Mouse (Mus musculus): ENCODE data around the gene Mcf2. TPM values are rescaled to one million over a fixed set of nuclear protein-coding genes. Genes with fewer than 3 reads are reported as not detected.

The Mcf2 gene
- 0.08 TPM in 1 of 2 replicates, not detected in the other for polyA plus RNA-seq (2015; fragmentation: Nextera tagmentation; extraction: Ambion mirVana)

DNA sequence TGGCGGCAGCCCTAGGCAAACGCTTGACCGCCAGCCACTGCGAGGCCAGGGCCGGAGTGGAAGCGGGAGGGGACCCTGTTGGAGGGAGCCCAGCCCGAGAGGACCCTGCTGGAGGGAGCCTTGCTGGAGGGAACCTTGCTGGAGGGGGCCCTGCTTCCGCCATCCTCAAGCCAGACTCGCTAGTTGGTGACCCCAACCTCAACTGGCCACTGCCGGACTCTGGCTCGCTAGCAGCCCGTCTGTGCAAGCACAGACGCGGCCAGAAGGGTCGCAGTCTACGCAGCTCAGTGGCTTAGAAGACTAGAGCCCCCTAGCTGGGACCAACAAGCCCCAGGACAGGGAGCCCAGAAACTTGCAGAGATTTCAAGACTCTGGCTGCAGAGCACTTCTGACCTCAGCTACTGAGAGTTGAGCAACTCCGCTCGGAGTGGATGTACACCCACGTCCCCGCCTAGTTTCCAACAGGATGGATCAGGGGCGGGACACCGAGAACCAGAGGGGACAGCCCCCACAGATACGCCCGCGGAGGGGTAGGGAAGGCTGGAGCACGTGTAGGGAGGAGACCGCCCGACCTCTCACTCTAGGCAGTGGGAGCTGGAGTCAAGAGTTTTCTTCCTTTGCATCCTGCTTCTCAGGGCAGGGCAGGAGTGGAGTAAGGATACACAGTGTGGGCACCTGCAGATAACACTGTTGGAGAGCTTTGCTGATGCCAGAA, at the start of gene Mcf2:
Gene Mcf2, minus strand, starts transcription at position 346 of the 715 bp plus-strand sequence.
- Histone ChIP-seq H3K27me3 (replicated peaks; ENCODE audit: insufficient read depth, low read length) (no peaks in the 10 kb centered on the region), H3K9me3 (ENCODE audit: low read length) (no peaks in the 10 kb centered on the region), H3K4me1 (ENCODE audit: insufficient read depth, low read depth, low read length) (no peaks in the 10 kb centered on the region), H3K27ac (ENCODE audit: low read length) (no peak within 1 kb of the TSS), H3K9ac (replicated peaks; ENCODE audit: low read depth) (no peak within 1 kb of the TSS), H3K4me2 (replicated peaks; ENCODE audit: low read depth, low read length) (peak within 1 kb of the TSS; percentile 45), H3K4me3 (ENCODE audit: low read depth, low read length) (no peak within 1 kb of the TSS; the same call in 1 of the 2 replicates), H3K36me3 (ENCODE audit: insufficient read depth, low read length) (no peaks in the 10 kb centered on the region)
- ATAC-seq, result peak; percentile 28; the same call in 1 of the 2 replicates
- TF ChIP-seq CTCF (IDR thresholded peaks at IDR 0.05) (no peak), EP300 (IDR thresholded peaks at IDR 0.05) (no peak)
- DNase-seq (ENCODE audit: low spot score), result no peak
- whole genome bisulfite sequencing, result 13% methylated on average over 25 of the region's 28 CpGs

- 33% methylated on average over 1 of the region's 1 CpGs for WGBS
- H3K4me1 ChIP-seq (ENCODE audit: insufficient read depth, low read depth, low read length), result no peaks in the 10 kb centered on the region
Measured at GRCm38 (mm10) chrX:60187726-60188125, 8.8 kb upstream of the Mcf2 start.

DNA sequence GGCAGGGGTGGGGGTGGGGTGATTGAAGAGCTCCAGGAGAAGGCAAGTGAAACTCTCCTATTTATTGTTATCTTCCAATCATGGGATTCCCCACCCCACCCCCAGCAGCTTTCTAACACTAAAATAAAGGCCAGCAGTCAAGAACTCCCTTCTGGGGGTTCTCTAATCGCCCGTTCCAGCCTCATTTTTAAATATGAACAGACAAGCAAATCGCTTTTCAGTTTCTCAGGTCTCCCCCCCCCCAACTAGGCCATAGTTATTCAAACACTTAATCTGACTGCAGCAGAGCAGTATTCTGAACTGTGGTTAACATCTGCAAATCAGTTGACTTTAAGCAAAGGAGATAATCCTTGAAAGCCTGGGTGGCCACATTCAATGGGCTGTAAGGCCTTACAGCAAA, 3.7 kb upstream of the Mcf2 start:
- DNase-seq (ENCODE audit: low spot score) (no peak), ATAC-seq (no peak)
- no peak overlapping the region for H3K4me3 ChIP-seq (ENCODE audit: low read depth, low read length)
- TF ChIP-seq EP300 (IDR thresholded peaks at IDR 0.05) (no peak), CTCF (IDR thresholded peaks at IDR 0.05) (no peak)
- H3K9me3 ChIP-seq (ENCODE audit: low read length), result no peaks in the 10 kb centered on the region
- H3K36me3 ChIP-seq (ENCODE audit: insufficient read depth, low read length), result no peaks in the 10 kb centered on the region
- no peak overlapping the region for H3K27ac ChIP-seq (ENCODE audit: low read length)
- no peak overlapping the region for H3K9ac ChIP-seq (replicated peaks; ENCODE audit: low read depth)
- WGBS, result 47% methylated on average over 3 of the region's 3 CpGs
- H3K27me3 ChIP-seq (replicated peaks; ENCODE audit: insufficient read depth, low read length), result no peaks in the 10 kb centered on the region
- H3K4me2 ChIP-seq (replicated peaks; ENCODE audit: low read depth, low read length), result no peak overlapping the region
- H3K4me1 ChIP-seq (ENCODE audit: insufficient read depth, low read depth, low read length), result no peaks in the 10 kb centered on the region

More at GRCm38 (mm10) chrX:60187726-60188125, 8.8 kb upstream of the Mcf2 start:
- ATAC-seq (no peak), DNase-seq (ENCODE audit: low spot score) (no peak)
- H3K27ac ChIP-seq (ENCODE audit: low read length), result no peak overlapping the region
- no peaks in the 10 kb centered on the region for H3K36me3 ChIP-seq (ENCODE audit: insufficient read depth, low read length)
- H3K4me3 ChIP-seq (ENCODE audit: low read depth, low read length), result no peak overlapping the region
- no peak overlapping the region for H3K9ac ChIP-seq (replicated peaks; ENCODE audit: low read depth)
- no peaks in the 10 kb centered on the region for H3K9me3 ChIP-seq (ENCODE audit: low read length)
- TF ChIP-seq EP300 (IDR thresholded peaks at IDR 0.05), result no peak
- no peak for TF ChIP-seq CTCF (IDR thresholded peaks at IDR 0.05)
- H3K27me3 ChIP-seq (replicated peaks; ENCODE audit: insufficient read depth, low read length), result no peaks in the 10 kb centered on the region
- no peak overlapping the region for H3K4me2 ChIP-seq (replicated peaks; ENCODE audit: low read depth, low read length)

DNA sequence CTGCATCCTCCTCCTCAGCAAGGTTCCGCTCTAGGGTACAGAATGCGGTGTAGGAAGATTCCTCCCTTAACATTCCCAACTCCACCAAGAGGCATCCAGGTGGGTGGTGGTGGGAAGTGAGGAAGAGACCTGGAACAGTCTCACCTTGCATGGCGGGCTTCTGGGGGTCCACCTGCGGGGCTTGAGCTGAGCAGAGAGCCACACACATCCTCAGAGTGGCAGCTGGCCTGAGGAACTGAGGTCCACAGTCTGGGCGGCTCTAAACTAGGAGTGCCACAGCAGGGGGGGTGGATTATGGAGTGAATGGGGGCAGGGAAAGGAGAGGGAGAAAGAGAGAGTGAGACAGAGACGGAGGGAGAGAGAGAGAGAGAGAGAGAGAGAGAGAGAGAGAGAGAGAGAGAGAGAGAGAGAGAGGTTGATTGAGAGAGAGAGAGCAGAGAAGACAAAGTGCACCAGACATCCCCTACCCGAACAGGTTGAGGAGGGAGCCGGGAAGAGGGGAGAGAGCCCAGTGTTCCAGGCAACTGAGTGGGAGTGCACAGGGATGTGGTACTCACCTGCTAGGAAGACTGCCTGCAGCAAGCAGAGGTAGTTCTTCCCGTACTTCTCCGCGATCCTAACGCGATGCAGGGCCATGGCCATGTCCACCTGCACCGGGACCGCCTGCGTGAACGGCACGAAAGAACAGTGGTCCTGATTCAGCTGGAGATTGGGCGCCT, 705 bp downstream of the Mcf2 start:
- no peak overlapping the region for H3K27ac ChIP-seq (ENCODE audit: low read length)
- H3K9me3 ChIP-seq (ENCODE audit: low read length), result no peaks in the 10 kb centered on the region
- no peaks in the 10 kb centered on the region for H3K27me3 ChIP-seq (replicated peaks; ENCODE audit: insufficient read depth, low read length)
- ATAC-seq (no peak), DNase-seq (ENCODE audit: low spot score) (no peak)
- no peak overlapping the region; the same call in 1 of the 2 replicates for H3K4me3 ChIP-seq (ENCODE audit: low read depth, low read length)
- H3K4me1 ChIP-seq (ENCODE audit: insufficient read depth, low read depth, low read length), result no peaks in the 10 kb centered on the region
- no peak for TF ChIP-seq CTCF (IDR thresholded peaks at IDR 0.05)
- no peak for TF ChIP-seq EP300 (IDR thresholded peaks at IDR 0.05)
- H3K9ac ChIP-seq (replicated peaks; ENCODE audit: low read depth), result no peak overlapping the region
- H3K36me3 ChIP-seq (ENCODE audit: insufficient read depth, low read length), result no peaks in the 10 kb centered on the region
- peak overlapping the region; percentile 45 for H3K4me2 ChIP-seq (replicated peaks; ENCODE audit: low read depth, low read length)
- WGBS, result 18% methylated on average over 18 of the region's 19 CpGs

- Histone ChIP-seq H3K4me1 (ENCODE audit: insufficient read depth, low read depth, low read length) (no peaks in the 10 kb centered on the region), H3K27ac (ENCODE audit: low read length) (no peak overlapping the region), H3K36me3 (ENCODE audit: insufficient read depth, low read length) (no peaks in the 10 kb centered on the region), H3K9me3 (ENCODE audit: low read length) (no peaks in the 10 kb centered on the region), H3K9ac (replicated peaks; ENCODE audit: low read depth) (no peak overlapping the region), H3K4me3 (ENCODE audit: low read depth, low read length) (no peak overlapping the region), H3K27me3 (replicated peaks; ENCODE audit: insufficient read depth, low read length) (no peaks in the 10 kb centered on the region), H3K4me2 (replicated peaks; ENCODE audit: low read depth, low read length) (no peak overlapping the region)
- no peak for ATAC-seq
- TF ChIP-seq EP300 (IDR thresholded peaks at IDR 0.05) (no peak), CTCF (IDR thresholded peaks at IDR 0.05) (no peak)
- no peak for DNase-seq (ENCODE audit: low spot score)
- WGBS, result 79% methylated on average over 5 of the region's 5 CpGs
Measured at GRCm38 (mm10) chrX:60170106-60170505, 8.8 kb downstream of the Mcf2 start.

DNA sequence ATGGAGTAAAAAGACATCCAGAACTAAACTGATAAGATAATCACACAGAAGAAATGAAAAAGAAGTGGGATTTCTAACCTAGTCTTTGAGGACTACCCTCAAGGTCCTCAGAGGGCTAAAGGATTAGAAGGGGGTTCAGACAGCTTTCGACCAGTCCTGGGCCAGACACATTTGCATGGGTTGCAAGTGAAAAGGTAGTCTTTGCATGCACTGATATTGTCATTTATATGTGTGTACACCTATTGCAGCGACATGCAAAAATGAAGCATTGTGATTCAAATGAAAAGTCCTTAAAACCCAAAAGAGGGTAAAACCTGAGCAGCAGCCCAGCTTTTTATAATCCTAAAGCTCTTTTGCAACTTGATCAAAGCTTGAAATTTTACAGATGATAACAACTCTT, 9.4 kb downstream of the Mcf2 start:
- no peak for DNase-seq (ENCODE audit: low spot score)
- 76% methylated on average over 2 of the region's 2 CpGs for WGBS

More for the DNA sequence above, 9.4 kb downstream of the Mcf2 start:
- H3K4me3 ChIP-seq (ENCODE audit: low read depth, low read length), result no peak overlapping the region
- H3K4me2 ChIP-seq (replicated peaks; ENCODE audit: low read depth, low read length), result no peak overlapping the region
- H3K9ac ChIP-seq (replicated peaks; ENCODE audit: low read depth), result no peak overlapping the region
- no peaks in the 10 kb centered on the region for H3K9me3 ChIP-seq (ENCODE audit: low read length)
- H3K27ac ChIP-seq (ENCODE audit: low read length), result no peak overlapping the region
- no peak for ATAC-seq
- no peaks in the 10 kb centered on the region for H3K4me1 ChIP-seq (ENCODE audit: insufficient read depth, low read depth, low read length)
- no peaks in the 10 kb centered on the region for H3K36me3 ChIP-seq (ENCODE audit: insufficient read depth, low read length)
- H3K27me3 ChIP-seq (replicated peaks; ENCODE audit: insufficient read depth, low read length), result no peaks in the 10 kb centered on the region
- TF ChIP-seq CTCF (IDR thresholded peaks at IDR 0.05) (no peak), EP300 (IDR thresholded peaks at IDR 0.05) (no peak)
